Mouse (Mus musculus): ENCODE results near the gene Lce3c. TPM values are rescaled to one million over a fixed set of nuclear protein-coding genes. Genes with fewer than 3 reads are reported as not detected.

Lce3c gene
- not detected for total RNA-seq (2023)

GRCm38 (mm10) chr3:92944186-92944585, at the start of gene Lce3c:
Lce3c (plus strand) TSS chr3:92944486.

GRCm38 (mm10) chr3:92926130-92926529, 18.2 kb upstream of the Lce3c start, which contains the start of gene Lce3a:
Lce3a (minus strand) TSS chr3:92926230.

GRCm38 (mm10) chr3:92932679-92933078, 11.6 kb upstream of the Lce3c start, which contains the start of gene Lce3b:
Lce3b (plus strand) TSS chr3:92932979.

GRCm38 (mm10) chr3:92957090-92957489, 12.8 kb downstream of the Lce3c start, which contains the start of gene Lce3d:
Lce3d (plus strand) TSS chr3:92957390.

GRCm38 (mm10) chr3:92966761-92967160, 22.5 kb downstream of the Lce3c start, which contains the start of gene Lce3e:
Lce3e (plus strand) TSS chr3:92967061.

GRCm38 (mm10) chr3:92991926-92992325, 47.6 kb downstream of the Lce3c start, which contains the start of gene Lce3f:
Lce3f (plus strand) TSS chr3:92992226.

Other genes starting within 250 kb of the Lce3c start
- not detected for gene Lce1e, start 235.4 kb upstream of the Lce3c start, total RNA-seq (2023)
- not detected for gene Lce1f, start 224.1 kb upstream of the Lce3c start, total RNA-seq (2023)
- gene Gm38119, start 205.4 kb upstream of the Lce3c start, total RNA-seq (2023), result not detected
- not detected for gene Lce1g, start 192.1 kb upstream of the Lce3c start, total RNA-seq (2023)
- not detected for gene Lce1h, start 179.4 kb upstream of the Lce3c start, total RNA-seq (2023)
- not detected for gene Lce1i, start 165.6 kb upstream of the Lce3c start, total RNA-seq (2023)
- not detected for gene Lce1j, start 154.0 kb upstream of the Lce3c start, total RNA-seq (2023)
- gene Lce1k, start 136.6 kb upstream of the Lce3c start, total RNA-seq (2023), result not detected
- not detected for gene Kprp, start 117.2 kb upstream of the Lce3c start, total RNA-seq (2023)
- gene Lce1l, start 93.2 kb upstream of the Lce3c start, total RNA-seq (2023), result not detected
- not detected for gene 2310050C09Rik, start 74.3 kb upstream of the Lce3c start, total RNA-seq (2023)
- gene Lce3a, start 18.3 kb upstream of the Lce3c start, total RNA-seq (2023), result not detected
- not detected for gene Lce3b, start 11.5 kb upstream of the Lce3c start, total RNA-seq (2023)
- gene Lce3d, start 12.9 kb downstream of the Lce3c start, total RNA-seq (2023), result not detected
- gene Lce3e, start 22.6 kb downstream of the Lce3c start, total RNA-seq (2023), result not detected
- gene Lce3f, start 47.7 kb downstream of the Lce3c start, total RNA-seq (2023), result not detected
- not detected for gene Crct1, start 71.2 kb downstream of the Lce3c start, total RNA-seq (2023)
- not detected for gene Lce1m, start 74.6 kb downstream of the Lce3c start, total RNA-seq (2023)
- gene Gm4858, start 124.3 kb downstream of the Lce3c start, total RNA-seq (2023), result not detected
- not detected for gene Crnn, start 200.3 kb downstream of the Lce3c start, total RNA-seq (2023)

All from T-cell, adult 66 days (primary cell).